Mouse (Mus musculus) layer of hippocampus, postnatal 10 days (tissue): ENCODE measurements around the gene Zdhhc15. TPM values are rescaled to one million over a fixed set of nuclear protein-coding genes. Genes with fewer than 3 reads are reported as not detected.

Experiments used
- total RNA-seq, 2 experiments: library from RNA; stranded (reverse); gene quantifications; 2 replicates each; pipeline ENCODE4 v1.2.3; 2021

The Zdhhc15 gene
- total RNA-seq, 2 experiments from 2014 or later = 6.1 to 6.3 TPM

Other genes with a start within 250 kb of the Zdhhc15 start
- 10 to 100 TPM; 15.0 to 15.4 TPM for gene Uprt, start 188.2 kb downstream of the Zdhhc15 start, total RNA-seq
- 10 to 100 TPM; 15.4 to 16.6 TPM for gene Magee2, start 186.2 kb upstream of the Zdhhc15 start, total RNA-seq